Mouse (Mus musculus) neural tube, embryonic 15.5 days (tissue): ENCODE results near the gene Uggt2. TPM values are rescaled to one million over a fixed set of nuclear protein-coding genes. Genes with fewer than 3 reads are reported as not detected.
A peak's percentile ranks its signal among the peaks of the same experiment; 100 is the strongest.
"Not testable (repeated sequence)": the region's sequence is repeated elsewhere in the genome, so short reads cannot be mapped to it uniquely, and the experiment has no call there.

Experiments used
- ATAC-seq: fragments of 200-750 bp; cut with Nextera tagmentation; 2 replicates; pipeline ENCODE4 v1.8.0; 2017; ENCODE audit warnings: mild to moderate bottlenecking, moderate TSS enrichment, moderate library complexity; ENCODE audit not compliant: low FRiP score
- H3K27ac ChIP-seq: fragments of 300-500 bp; sonication (generic); replicated peaks from 2 replicates; pipeline ENCODE4 v1.5.1; 2015; ENCODE audit warnings: mild to moderate bottlenecking, inconsistent platforms
- H3K27me3 ChIP-seq: fragments of 300-500 bp; sonication (generic); replicated peaks from 2 replicates; pipeline ENCODE4 v1.6.1; 2015; ENCODE audit warnings: inconsistent platforms
- H3K36me3 ChIP-seq: fragments of 300-500 bp; sonication (generic); 2 replicates; pipeline ENCODE4 v1.6.1; 2015; ENCODE audit warnings: inconsistent platforms
- H3K4me1 ChIP-seq: fragments of 300-500 bp; sonication (generic); 2 replicates; pipeline ENCODE4 v1.6.1; 2015; ENCODE audit warnings: inconsistent platforms
- H3K4me2 ChIP-seq: fragments of 300-500 bp; sonication (generic); 2 replicates; pipeline ENCODE4 v1.6.1; 2015; ENCODE audit warnings: inconsistent platforms, mild to moderate bottlenecking, moderate library complexity
- H3K4me3 ChIP-seq: fragments of 300-500 bp; sonication (generic); replicated peaks from 2 replicates; pipeline ENCODE4 v1.5.1; 2015; ENCODE audit warnings: mild to moderate bottlenecking, inconsistent platforms
- H3K9ac ChIP-seq: fragments of 300-500 bp; sonication (generic); replicated peaks from 2 replicates; pipeline ENCODE4 v1.6.1; 2015; ENCODE audit warnings: mild to moderate bottlenecking, inconsistent platforms
- H3K9me3 ChIP-seq: fragments of 300-500 bp; sonication (generic); replicated peaks from 2 replicates; pipeline ENCODE4 v1.6.1; 2016; ENCODE audit warnings: inconsistent platforms
- WGBS: fragments of 180-500 bp; shearing (Covaris S2); methylation state at CpG from one replicate; pipeline ENCODE4 v1.1.7; 2015; ENCODE audit warnings: mixed read lengths; 5-methylcytosine and 5-hydroxymethylcytosine counted together
- polyA plus RNA-seq: library from polyadenylated mRNA; unstranded; fragments of >200 nt; fragmentation: Nextera tagmentation; extraction: Ambion mirVana; gene quantifications from 2 replicates; pipeline ENCODE4 v1.2.1, GENCODE M21; 2015

Gene Uggt2
- polyA plus RNA-seq, 1 experiment from 2014 or later = 19.8 TPM

DNA sequence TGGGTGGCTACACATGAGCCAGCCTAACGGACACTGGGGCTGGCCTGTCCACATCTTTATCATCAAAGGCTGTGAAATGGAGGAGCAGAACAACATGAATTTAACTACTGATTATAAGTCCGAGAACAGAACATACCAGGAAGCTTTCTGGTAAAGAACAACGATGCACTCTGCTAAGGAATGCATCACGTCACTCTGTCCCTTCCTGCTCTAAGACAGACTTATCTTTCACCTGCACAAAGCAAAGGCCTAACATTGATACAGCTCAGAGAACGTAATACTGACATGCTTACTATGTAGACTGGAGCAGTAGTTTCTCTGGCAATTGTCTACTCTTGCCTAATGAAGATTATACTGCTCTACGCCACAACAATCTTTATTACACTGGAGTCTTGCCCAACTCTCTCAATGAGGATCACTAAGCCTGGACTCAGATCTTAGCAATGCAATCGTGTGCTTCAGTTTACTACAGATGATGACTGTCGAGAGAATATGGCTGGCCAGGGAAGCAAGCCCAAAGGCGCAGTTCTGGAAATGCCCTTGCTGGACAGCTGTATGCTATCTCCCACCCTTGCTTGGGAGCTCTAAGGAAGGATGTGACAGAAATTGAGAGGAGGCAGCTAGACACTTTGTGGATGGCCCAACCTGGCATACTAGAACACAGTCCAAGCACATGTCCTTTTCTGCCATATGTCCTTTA is 103.9 kb downstream of the Uggt2 start:
- Histone ChIP-seq H3K27me3 (no peaks in the 10 kb centered on the region), H3K9ac (no peak overlapping the region), H3K4me2 (no peak overlapping the region), H3K36me3 (peaks cover 48% of the 10 kb centered on the region), H3K4me3 (no peak overlapping the region), H3K9me3 (no peaks in the 10 kb centered on the region), H3K27ac (peak overlapping the region; percentile 23; the same call in 1 of the 2 replicates), H3K4me1 (no peaks in the 10 kb centered on the region)
- 77% methylated on average over 9 of the region's 9 CpGs for WGBS
- ATAC-seq = no peak

DNA sequence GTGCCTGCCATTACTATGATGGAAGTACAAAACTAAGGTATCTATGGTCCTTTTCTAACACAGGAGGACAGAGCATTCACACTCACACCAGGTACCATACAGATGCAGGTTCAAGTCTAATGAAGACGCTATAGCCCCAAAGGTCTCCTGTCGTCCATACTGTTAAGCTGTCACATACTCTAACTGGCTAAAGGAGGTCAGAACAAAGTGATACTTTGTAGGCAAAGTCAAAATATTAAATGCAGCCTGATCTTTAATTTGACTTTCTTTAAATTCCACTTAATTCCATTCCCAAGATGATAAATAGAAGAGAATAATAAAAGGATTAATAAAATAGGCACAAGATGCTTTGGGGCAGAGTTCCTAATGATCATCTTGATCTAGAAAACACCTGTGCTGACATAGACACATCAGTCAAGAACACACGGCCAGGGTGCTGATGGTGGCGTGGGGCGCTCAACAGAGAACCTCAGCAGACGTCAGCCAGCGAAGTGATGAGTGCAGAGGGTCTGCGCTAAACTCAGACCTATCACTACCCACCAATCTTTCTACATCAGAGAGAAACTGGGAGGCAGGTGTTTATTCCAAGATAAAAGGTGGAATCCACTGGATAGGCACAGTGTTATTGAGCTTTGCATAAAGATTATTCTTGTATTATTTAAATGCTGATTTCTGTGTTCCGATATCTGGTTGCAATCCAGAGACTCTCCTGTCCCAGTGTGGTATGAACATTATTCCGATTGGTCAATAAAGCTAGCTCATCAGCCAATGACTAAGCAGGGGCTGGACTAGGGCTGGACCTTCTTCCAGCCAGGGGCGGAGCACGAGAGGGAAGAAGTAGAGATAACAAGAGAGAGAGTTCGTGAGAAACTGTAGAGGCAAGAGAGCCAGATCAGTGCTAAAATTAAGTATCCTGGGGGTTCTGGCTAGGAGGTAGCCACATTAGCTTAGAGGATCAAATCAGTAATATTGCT is 111.4 kb downstream of the Uggt2 start:
- Histone ChIP-seq H3K27ac (no peak overlapping the region), H3K9ac (no peak overlapping the region), H3K4me2 (no peak overlapping the region), H3K9me3 (no peaks in the 10 kb centered on the region), H3K4me1 (no peaks in the 10 kb centered on the region), H3K4me3 (no peak overlapping the region), H3K27me3 (no peaks in the 10 kb centered on the region), H3K36me3 (peaks cover 25% of the 10 kb centered on the region)
- 55% methylated on average over 13 of the region's 13 CpGs for WGBS
- peak; percentile 46; the same call in 1 of the 2 replicates for ATAC-seq

DNA sequence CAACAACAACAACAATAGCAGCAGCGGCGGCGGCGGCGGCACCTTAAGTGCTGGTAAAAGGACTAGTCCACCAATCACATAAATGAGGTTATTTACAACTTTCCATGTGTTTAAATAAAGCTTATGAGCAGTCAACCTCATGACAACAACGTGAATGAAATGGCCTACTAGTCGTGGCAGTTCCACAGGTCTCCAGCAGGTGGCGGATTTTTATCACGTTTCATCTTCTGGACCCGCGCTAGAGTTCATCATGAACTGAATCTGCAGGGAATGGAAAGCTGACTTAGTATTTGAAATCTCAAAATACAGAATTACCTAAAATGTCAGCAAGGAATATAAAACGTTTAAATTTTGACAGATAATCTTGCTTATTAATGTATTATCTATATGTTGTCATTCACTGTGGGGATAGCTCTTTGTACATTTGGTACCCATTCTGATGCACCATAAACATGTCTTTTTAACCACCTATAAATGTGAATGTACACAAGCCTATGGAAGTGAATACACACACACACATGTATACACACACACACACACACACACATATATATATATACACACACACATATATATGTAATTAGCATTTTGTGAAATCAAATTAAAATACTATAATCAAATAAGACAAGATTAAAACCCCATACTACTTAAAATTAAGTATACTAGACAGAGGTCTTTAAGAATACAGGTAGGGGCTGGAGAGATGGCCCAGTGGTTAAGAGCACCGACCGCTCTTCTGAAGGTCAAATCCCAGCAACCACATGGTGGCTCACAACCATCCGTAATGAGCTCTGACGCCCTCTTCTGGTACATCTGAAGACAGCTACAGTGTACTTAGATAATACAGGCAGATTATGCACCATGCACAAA is 112.3 kb downstream of the Uggt2 start:
- ATAC-seq = peak; percentile 33
- H3K4me3 ChIP-seq = no peak overlapping the region
- no peak overlapping the region for H3K4me2 ChIP-seq
- no peaks in the 10 kb centered on the region for H3K27me3 ChIP-seq
- no peaks in the 10 kb centered on the region for H3K9me3 ChIP-seq
- no peak overlapping the region for H3K9ac ChIP-seq
- H3K27ac ChIP-seq = no peak overlapping the region
- WGBS = 43% methylated on average over 16 of the region's 16 CpGs
- no peaks in the 10 kb centered on the region for H3K4me1 ChIP-seq
- peaks cover 20% of the 10 kb centered on the region for H3K36me3 ChIP-seq

DNA sequence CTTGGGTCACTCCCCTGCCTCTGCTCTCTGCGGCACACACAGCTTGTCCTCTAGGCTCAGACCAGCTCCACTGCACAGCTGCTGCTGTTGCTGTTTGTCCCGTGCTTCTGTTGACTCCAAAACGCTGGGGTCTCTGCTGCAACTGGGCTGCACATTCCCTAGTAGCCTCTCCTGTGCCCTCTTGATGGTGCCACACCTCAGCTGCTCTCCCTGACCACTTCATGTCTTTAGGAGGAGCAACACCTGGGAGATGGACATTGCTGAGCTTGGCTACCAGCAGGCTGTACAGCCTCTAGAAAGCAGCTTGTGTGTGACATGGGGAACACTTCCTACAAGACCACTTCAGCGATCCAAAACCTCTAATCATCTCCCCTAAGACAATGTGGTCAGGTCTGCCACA is 115.1 kb downstream of the Uggt2 start:
- ATAC-seq = no peak
- Histone ChIP-seq H3K9ac (no peak overlapping the region), H3K27ac (no peak overlapping the region), H3K4me3 (no peak overlapping the region), H3K9me3 (no peaks in the 10 kb centered on the region), H3K4me2 (no peak overlapping the region), H3K4me1 (no peaks in the 10 kb centered on the region), H3K27me3 (no peaks in the 10 kb centered on the region), H3K36me3 (peaks cover 36% of the 10 kb centered on the region)
- WGBS = 94% methylated on average over 4 of the region's 4 CpGs

DNA sequence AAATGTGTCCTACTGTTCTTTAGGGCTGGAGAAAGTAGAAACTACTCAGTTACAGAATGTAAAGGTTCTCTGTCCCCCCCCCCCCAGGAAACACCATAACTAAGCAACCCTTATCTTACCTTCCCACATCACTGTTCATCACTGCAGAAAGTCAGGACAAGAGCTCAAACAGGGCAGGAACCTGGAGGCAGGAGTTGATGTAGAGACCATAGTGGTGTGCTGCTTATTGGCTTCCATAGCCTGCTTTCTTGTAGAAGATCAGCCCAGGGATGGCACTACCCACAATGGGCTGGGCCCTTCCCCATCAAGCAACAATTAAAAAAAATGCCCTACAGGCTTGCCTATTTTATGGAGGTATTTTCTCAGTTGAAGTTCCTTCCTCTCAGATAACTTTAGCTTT is 115.8 kb downstream of the Uggt2 start:
- no peaks in the 10 kb centered on the region for H3K4me1 ChIP-seq
- ATAC-seq = no peak
- H3K27ac ChIP-seq = no peak overlapping the region

DNA sequence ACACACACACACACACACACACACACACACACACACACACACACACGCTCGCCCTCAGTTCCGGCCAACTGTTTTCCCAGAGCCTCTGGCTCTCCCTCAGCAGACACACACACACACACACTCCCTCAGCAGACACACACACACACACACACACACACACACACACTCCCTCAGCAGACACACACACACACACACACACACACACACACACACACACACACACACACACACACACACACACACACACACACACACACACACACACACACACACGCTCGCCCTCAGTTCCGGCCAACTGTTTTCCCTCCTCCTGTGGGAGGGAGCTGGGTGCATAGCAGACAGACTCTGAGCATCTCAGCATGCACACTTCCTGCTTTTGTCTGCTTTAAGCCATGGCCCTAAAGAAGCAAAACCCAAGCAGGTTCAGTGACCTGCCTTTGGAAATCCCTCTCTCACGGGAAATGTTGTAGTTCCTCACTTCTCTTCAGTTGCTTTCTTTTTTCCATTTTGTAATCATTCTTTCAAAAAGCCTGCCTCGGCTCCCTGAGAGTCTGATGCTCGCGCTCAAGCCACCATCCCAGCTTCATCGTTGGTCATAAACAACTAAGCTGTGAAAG is 116.7 kb downstream of the Uggt2 start:
- H3K27ac ChIP-seq = peak overlapping the region; percentile 8; the same call in 1 of the 2 replicates
- not testable (repeated sequence) for H3K27me3 ChIP-seq, H3K4me3 ChIP-seq, H3K4me1 ChIP-seq, H3K9ac ChIP-seq, H3K4me2 ChIP-seq, H3K9me3 ChIP-seq, ATAC-seq
- 68% methylated on average over 8 of the region's 11 CpGs for WGBS
- H3K36me3 ChIP-seq = peaks cover 43% of the 10 kb centered on the region

More for the DNA sequence above, 115.8 kb downstream of the Uggt2 start:
- Histone ChIP-seq H3K4me2 (no peak overlapping the region), H3K36me3 (peaks cover 36% of the 10 kb centered on the region), H3K9me3 (no peaks in the 10 kb centered on the region), H3K4me3 (no peak overlapping the region), H3K9ac (no peak overlapping the region), H3K27me3 (no peaks in the 10 kb centered on the region)

DNA sequence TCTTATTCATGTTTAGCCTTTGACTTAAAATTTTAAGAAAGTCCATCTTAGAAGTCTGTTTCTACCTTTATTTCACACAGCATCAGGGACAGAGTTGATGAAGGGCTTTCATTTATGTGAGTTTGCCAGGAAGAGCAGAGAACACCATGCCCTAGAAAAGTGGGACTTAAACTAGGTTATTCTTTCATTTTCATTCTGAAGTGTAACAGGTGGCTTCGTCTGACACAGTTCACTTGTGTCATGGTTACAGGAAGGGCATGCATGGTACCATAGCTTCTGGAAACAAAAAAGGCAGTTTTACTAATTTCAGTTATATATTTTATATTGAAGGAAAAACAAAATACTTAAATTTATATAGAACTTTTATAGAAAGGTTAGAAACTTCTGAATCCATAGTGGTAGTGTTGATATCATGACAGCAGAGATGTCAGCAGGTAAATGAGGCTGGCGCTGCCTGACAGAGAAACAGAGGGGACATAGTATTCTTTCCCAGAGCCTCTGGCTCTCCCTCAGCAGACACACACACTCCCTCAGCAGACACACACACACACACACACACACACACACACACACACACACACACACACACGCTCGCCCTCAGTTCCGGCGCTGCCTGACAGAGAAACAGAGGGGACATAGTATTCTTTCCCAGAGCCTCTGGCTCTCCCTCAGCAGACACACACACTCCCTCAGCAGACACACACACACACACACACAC is 117.4 kb downstream of the Uggt2 start:
- not testable (repeated sequence) for H3K9me3 ChIP-seq, ATAC-seq, H3K9ac ChIP-seq, H3K27ac ChIP-seq, H3K4me1 ChIP-seq, H3K4me3 ChIP-seq, H3K27me3 ChIP-seq, H3K4me2 ChIP-seq
- 76% methylated on average over 6 of the region's 6 CpGs for WGBS
- H3K36me3 ChIP-seq = peaks cover 49% of the 10 kb centered on the region

DNA sequence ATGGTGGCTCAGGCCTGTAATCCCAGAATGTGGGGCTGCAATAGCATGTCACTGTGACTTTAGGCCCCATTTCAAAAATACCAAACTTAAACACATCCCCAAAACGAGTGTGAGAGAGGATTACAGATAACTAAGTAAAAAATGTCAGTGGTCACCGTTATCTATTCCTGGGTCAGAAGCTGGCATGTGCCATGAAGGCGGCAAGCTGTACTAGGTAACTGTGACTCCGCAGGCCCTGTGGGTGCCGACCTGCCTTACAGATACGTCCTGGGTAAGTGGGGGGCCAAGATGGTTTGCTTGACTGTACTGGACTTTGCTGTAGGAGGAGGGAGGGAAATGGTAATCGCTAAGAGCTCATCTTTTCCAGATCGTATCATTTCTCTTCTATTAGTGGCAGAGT is 118.3 kb downstream of the Uggt2 start:
- H3K4me2 ChIP-seq = no peak overlapping the region
- no peak overlapping the region for H3K27ac ChIP-seq
- 89% methylated on average over 8 of the region's 8 CpGs for WGBS
- no peaks in the 10 kb centered on the region for H3K27me3 ChIP-seq
- no peaks in the 10 kb centered on the region for H3K4me1 ChIP-seq
- no peak overlapping the region for H3K4me3 ChIP-seq
- peaks cover 56% of the 10 kb centered on the region for H3K36me3 ChIP-seq
- no peak overlapping the region for H3K9ac ChIP-seq
- H3K9me3 ChIP-seq = no peaks in the 10 kb centered on the region
- ATAC-seq = no peak

DNA sequence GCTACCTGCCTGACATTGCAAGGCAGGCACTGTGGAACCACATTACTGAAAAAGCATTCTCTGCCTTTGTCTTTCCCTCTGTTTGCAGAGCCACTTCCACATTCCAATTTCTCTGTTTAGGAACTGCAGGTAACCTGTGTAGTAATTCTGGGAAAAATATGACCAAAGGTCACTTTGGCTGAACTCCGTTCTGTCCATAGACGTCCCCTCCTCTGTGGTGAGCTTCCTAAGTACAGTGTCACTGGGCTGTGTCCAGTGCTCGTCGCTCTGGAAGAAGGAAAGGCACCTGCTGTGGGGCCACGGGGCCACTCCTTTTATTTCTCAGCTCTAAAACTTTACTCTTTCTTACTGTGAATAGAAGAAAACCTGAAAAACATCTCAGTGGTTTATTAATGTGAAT is 118.9 kb downstream of the Uggt2 start:
- H3K27ac ChIP-seq = no peak overlapping the region
- ATAC-seq = no peak
- H3K9me3 ChIP-seq = no peaks in the 10 kb centered on the region
- no peaks in the 10 kb centered on the region for H3K4me1 ChIP-seq
- H3K4me2 ChIP-seq = no peak overlapping the region
- WGBS = 65% methylated on average over 5 of the region's 5 CpGs
- H3K4me3 ChIP-seq = no peak overlapping the region
- no peaks in the 10 kb centered on the region for H3K27me3 ChIP-seq
- H3K36me3 ChIP-seq = peaks cover 59% of the 10 kb centered on the region
- H3K9ac ChIP-seq = no peak overlapping the region

DNA sequence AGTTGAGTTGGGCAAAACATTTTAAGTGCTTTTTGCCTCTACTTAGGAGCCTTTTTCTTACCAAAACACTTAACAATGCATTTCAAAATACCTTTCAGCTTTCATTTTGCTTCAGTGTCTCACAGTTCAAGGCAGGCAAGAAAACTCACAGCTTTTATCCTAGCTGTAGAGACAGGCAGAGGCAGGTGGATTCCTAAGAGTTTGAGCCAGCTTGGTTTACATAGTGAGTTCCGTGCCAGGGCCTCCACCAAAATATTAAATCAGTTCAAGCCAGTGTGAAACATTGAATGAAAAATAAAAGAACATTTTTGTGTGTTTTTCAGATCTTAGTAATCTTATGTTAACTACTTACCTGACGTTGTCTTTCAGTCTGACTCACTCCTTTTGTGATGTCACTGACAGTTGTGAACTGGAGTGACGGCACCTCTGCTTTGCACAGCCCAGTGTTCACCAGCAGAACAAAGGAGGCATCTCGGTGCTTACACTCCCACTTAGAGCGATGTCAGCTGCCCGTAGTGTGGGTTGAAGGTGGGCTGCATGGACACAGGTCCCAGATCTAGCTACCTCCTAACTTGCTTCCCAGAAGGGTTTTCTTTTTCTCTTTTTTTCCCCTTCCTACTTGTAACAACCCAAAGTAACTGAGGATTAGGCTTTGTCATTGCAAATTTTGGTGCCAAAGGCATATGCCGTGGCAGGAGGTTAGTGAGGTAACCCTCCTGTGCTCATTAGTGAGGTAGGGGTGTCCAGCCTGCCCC is 119.5 kb downstream of the Uggt2 start:
- H3K27me3 ChIP-seq = no peaks in the 10 kb centered on the region
- 92% methylated on average over 7 of the region's 7 CpGs for WGBS
- H3K27ac ChIP-seq = no peak overlapping the region
- H3K4me3 ChIP-seq = no peak overlapping the region
- no peaks in the 10 kb centered on the region for H3K4me1 ChIP-seq
- no peak overlapping the region for H3K4me2 ChIP-seq
- no peak overlapping the region for H3K9ac ChIP-seq
- no peaks in the 10 kb centered on the region for H3K9me3 ChIP-seq
- H3K36me3 ChIP-seq = peaks cover 65% of the 10 kb centered on the region
- no peak for ATAC-seq
